Mouse (Mus musculus) stomach, embryonic 15.5 days (tissue): ENCODE measurements around the gene Gm49601. TPM values are rescaled to one million over a fixed set of nuclear protein-coding genes. Genes with fewer than 3 reads are reported as not detected.

ENCODE experiments used
- ATAC-seq: fragments of 200-750 bp; cut with Nextera tagmentation; 2 replicates; pipeline ENCODE4 v1.8.0; 2017; ENCODE audit warnings: low read depth, moderate number of reproducible peaks, moderate TSS enrichment; ENCODE audit not compliant: insufficient read depth, low FRiP score
- H3K27ac ChIP-seq: fragments of 300-500 bp; sonication (generic); 2 replicates; pipeline ENCODE4 v1.5.1; 2015; ENCODE audit warnings: mild to moderate bottlenecking, inconsistent platforms
- H3K27me3 ChIP-seq: fragments of 300-500 bp; sonication (generic); replicated peaks from 2 replicates; pipeline ENCODE4 v1.6.1; 2015; ENCODE audit warnings: inconsistent platforms
- H3K36me3 ChIP-seq: fragments of 300-500 bp; sonication (generic); 2 replicates; pipeline ENCODE4 v1.6.1; 2015; ENCODE audit warnings: inconsistent platforms
- H3K4me1 ChIP-seq: fragments of 300-500 bp; sonication (generic); 2 replicates; pipeline ENCODE4 v1.6.1; 2015; ENCODE audit warnings: inconsistent platforms
- H3K4me2 ChIP-seq: fragments of 300-500 bp; sonication (generic); 2 replicates; pipeline ENCODE4 v1.6.1; 2015; ENCODE audit warnings: mild to moderate bottlenecking, inconsistent platforms
- H3K4me3 ChIP-seq: fragments of 300-500 bp; sonication (generic); replicated peaks from 2 replicates; pipeline ENCODE4 v1.5.1; 2015; ENCODE audit warnings: inconsistent platforms
- H3K9ac ChIP-seq: fragments of 300-500 bp; sonication (generic); 2 replicates; pipeline ENCODE4 v1.6.1; 2015; ENCODE audit warnings: inconsistent platforms
- H3K9me3 ChIP-seq: fragments of 300-500 bp; sonication (generic); 2 replicates; pipeline ENCODE4 v1.6.1; 2016; ENCODE audit warnings: inconsistent platforms
- WGBS: fragments of 180-500 bp; shearing (Covaris S2); methylation state at CpG from one replicate; pipeline ENCODE4 v1.1.7; 2015; 5-methylcytosine and 5-hydroxymethylcytosine counted together
- polyA plus RNA-seq: library from polyadenylated mRNA; unstranded; fragments of >200 nt; fragmentation: Nextera tagmentation; extraction: Ambion mirVana; gene quantifications from 2 replicates; pipeline ENCODE4 v1.2.1, GENCODE M21; 2015

The Gm49601 gene
- polyA plus RNA-seq, 1 experiment from 2014 or later, result 3.4 TPM

- Histone ChIP-seq H3K27me3 (peaks cover 99% of the 10 kb centered on the region), H3K4me3 (0 out of 2 replicates have a peak overlapping the region, but pooled peaks have one; percentile 42), H3K4me1 (peaks cover 47% of the 10 kb centered on the region), H3K4me2 (peak overlapping the region; percentile 90), H3K9ac (no peak overlapping the region), H3K36me3 (no peaks in the 10 kb centered on the region), H3K9me3 (no peaks in the 10 kb centered on the region), H3K27ac (no peak overlapping the region)
- WGBS, result 54% methylated on average over 10 of the region's 10 CpGs
- no peak for ATAC-seq
Measured at GRCm38 (mm10) chr16:18584901-18585510, 41.2 kb downstream of the Gm49601 start.

DNA sequence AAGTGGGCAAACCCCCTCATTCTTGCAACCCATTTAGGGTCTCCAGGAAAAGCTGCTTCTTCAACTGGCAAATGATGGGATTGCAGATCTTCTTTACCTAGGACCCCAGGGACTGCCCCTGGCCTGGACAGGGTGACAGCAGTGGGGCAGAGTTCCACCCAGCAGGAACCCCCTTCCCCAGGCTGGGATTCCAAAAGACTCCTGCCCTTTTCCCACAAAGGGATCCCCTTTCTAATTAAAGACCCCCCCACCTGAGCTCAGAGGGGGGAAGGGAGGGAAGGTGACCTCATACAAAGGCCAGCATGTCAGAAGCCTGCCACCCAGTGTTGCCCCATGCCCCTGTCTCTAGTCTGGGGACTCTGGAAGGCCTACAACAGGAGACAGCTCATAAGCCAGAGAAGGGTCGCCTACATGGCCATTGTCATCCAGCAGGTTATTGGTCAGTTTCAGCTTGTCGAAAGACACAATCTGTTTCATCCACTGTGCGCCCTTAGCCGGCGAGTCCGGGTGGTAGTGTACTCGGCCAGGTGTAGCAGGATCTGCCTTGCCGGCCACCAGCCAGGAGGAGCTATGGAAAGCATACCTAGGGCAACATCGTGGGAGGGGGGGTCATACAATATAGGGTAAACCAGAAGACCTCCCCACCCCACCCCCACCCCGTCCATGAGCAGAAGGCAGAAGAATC lies 42.4 kb downstream of the Gm49601 start:
- Histone ChIP-seq H3K27me3 (peaks cover 93% of the 10 kb centered on the region), H3K4me3 (no peak overlapping the region), H3K9me3 (no peaks in the 10 kb centered on the region), H3K4me2 (no peak overlapping the region), H3K4me1 (peaks cover 45% of the 10 kb centered on the region), H3K27ac (no peak overlapping the region), H3K36me3 (no peaks in the 10 kb centered on the region), H3K9ac (no peak overlapping the region)
- WGBS, result 48% methylated on average over 10 of the region's 10 CpGs
- no peak for ATAC-seq

- WGBS, result 37% methylated on average over 10 of the region's 10 CpGs
- Histone ChIP-seq H3K4me3 (no peak overlapping the region), H3K27ac (no peak overlapping the region), H3K4me1 (peaks cover 39% of the 10 kb centered on the region), H3K36me3 (no peaks in the 10 kb centered on the region), H3K9ac (no peak overlapping the region), H3K27me3 (peaks cover 89% of the 10 kb centered on the region), H3K9me3 (no peaks in the 10 kb centered on the region), H3K4me2 (no peak overlapping the region)
- ATAC-seq, result no peak
Measured at GRCm38 (mm10) chr16:18583169-18583568, 43.1 kb downstream of the Gm49601 start.

GRCm38 (mm10) chr16:18582426-18583148 lies 43.6 kb downstream of the Gm49601 start:
- Histone ChIP-seq H3K4me3 (peak overlapping the region; percentile 38), H3K9ac (no peak overlapping the region), H3K4me2 (peak overlapping the region; percentile 62), H3K36me3 (no peaks in the 10 kb centered on the region), H3K9me3 (no peaks in the 10 kb centered on the region), H3K27ac (no peak overlapping the region), H3K27me3 (peaks cover 89% of the 10 kb centered on the region), H3K4me1 (peaks cover 34% of the 10 kb centered on the region)
- 4% methylated on average over 65 of the region's 67 CpGs for WGBS
- no peak for ATAC-seq

DNA sequence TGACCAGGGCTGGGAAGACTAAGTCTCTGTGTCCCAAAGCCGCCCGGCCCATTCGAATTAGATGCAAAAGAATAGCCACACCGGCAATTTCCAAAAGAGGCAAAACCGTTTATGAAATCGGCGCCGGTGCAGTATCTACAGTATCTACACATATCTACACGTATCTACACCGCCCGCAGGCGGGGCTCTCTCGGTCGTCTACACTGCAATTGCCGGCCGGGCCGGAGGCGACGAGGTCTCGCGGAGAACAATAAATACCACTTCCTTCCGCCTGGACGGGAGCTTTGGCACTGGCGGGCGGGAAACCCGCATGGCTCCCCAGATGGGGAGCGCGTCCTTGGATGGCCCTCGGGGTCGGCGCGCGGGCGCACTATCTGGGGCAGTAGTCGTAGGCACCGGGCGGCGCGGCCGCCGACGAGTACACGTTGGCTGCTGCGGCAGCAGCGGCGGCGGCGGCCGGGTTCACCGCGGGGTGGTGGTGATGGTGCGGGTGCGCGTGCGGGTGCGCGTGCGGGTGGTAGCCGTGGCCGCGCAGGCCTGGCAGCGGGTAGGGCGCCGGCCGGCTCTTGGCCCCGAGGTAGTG lies 44.5 kb downstream of the Gm49601 start:
- Histone ChIP-seq H3K27me3 (peaks cover 83% of the 10 kb centered on the region), H3K4me2 (peak overlapping the region; percentile 62), H3K9ac (no peak overlapping the region; the same call in 1 of the 2 replicates), H3K4me3 (peak overlapping the region; percentile 38), H3K9me3 (no peaks in the 10 kb centered on the region), H3K36me3 (no peaks in the 10 kb centered on the region), H3K27ac (no peak overlapping the region), H3K4me1 (peaks cover 29% of the 10 kb centered on the region)
- 2% methylated on average over 65 of the region's 66 CpGs for WGBS
- ATAC-seq, result no peak

GRCm38 (mm10) chr16:18581050-18581622 lies 45.1 kb downstream of the Gm49601 start:
- Histone ChIP-seq H3K4me2 (peak overlapping the region; percentile 62), H3K36me3 (no peaks in the 10 kb centered on the region), H3K4me1 (peaks cover 23% of the 10 kb centered on the region), H3K9me3 (no peaks in the 10 kb centered on the region), H3K27ac (no peak overlapping the region), H3K27me3 (peaks cover 78% of the 10 kb centered on the region), H3K4me3 (peak overlapping the region; percentile 38), H3K9ac (no peak overlapping the region)
- ATAC-seq, result no peak
- WGBS, result 12% methylated on average over 21 of the region's 21 CpGs

DNA sequence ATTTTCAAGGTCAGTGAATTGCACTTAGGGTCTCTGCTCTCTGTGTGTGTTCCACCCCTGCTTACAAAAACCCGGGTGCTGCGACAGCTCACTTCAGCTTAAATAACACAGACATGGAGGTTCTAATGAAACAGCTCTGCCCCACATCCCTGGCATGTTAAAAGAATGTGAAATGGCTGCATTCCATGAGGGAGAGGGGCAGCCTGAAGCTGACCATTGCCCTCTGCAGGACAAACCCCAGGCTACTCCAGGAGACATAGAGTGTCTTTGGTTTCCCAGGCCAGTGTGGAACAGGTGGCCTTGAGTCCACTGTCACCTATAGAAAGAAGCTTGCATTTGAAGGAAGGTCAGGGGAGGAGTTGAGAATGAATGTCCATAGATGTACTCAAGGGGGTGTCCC lies 45.8 kb downstream of the Gm49601 start:
- Histone ChIP-seq H3K4me2 (no peak overlapping the region), H3K4me1 (peaks cover 22% of the 10 kb centered on the region), H3K27me3 (peaks cover 70% of the 10 kb centered on the region), H3K9me3 (no peaks in the 10 kb centered on the region), H3K4me3 (no peak overlapping the region), H3K36me3 (no peaks in the 10 kb centered on the region), H3K9ac (no peak overlapping the region), H3K27ac (no peak overlapping the region)
- WGBS, result 27% methylated on average over 2 of the region's 2 CpGs
- no peak for ATAC-seq

- no peak overlapping the region for H3K27ac ChIP-seq
- H3K9ac ChIP-seq, result no peak overlapping the region
- 29% methylated on average over 5 of the region's 5 CpGs for WGBS
- no peaks in the 10 kb centered on the region for H3K36me3 ChIP-seq
- peaks cover 43% of the 10 kb centered on the region for H3K27me3 ChIP-seq
- no peak overlapping the region for H3K4me3 ChIP-seq
- H3K4me2 ChIP-seq, result no peak overlapping the region
- peaks cover 19% of the 10 kb centered on the region for H3K4me1 ChIP-seq
- no peaks in the 10 kb centered on the region for H3K9me3 ChIP-seq
- ATAC-seq, result no peak
Measured at GRCm38 (mm10) chr16:18577599-18578160, 48.5 kb downstream of the Gm49601 start.

DNA sequence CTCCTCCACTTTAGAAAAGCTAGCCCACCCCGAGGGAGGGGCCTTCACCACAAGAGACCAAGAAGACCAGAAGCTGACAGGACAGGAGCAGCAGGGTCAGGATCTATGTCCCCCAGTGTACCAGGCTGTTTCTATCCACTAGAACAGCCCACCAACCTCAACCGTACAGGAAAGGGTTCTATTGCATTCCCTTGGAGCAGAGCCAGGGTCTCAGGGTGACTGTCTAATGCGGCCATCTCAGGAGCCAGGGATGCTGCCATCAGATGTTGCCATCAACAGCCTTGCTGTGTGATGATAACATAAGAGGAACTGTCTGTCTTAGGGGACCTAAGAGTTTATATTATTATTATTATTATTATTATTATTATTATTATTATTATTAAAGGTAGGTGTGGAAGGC lies 49.2 kb downstream of the Gm49601 start:
- Histone ChIP-seq H3K27me3 (peaks cover 37% of the 10 kb centered on the region), H3K4me3 (no peak overlapping the region), H3K9ac (no peak overlapping the region), H3K4me1 (peaks cover 13% of the 10 kb centered on the region), H3K9me3 (no peaks in the 10 kb centered on the region), H3K4me2 (no peak overlapping the region), H3K27ac (no peak overlapping the region), H3K36me3 (no peaks in the 10 kb centered on the region)
- ATAC-seq, result no peak
- 31% methylated on average over 3 of the region's 3 CpGs for WGBS

DNA sequence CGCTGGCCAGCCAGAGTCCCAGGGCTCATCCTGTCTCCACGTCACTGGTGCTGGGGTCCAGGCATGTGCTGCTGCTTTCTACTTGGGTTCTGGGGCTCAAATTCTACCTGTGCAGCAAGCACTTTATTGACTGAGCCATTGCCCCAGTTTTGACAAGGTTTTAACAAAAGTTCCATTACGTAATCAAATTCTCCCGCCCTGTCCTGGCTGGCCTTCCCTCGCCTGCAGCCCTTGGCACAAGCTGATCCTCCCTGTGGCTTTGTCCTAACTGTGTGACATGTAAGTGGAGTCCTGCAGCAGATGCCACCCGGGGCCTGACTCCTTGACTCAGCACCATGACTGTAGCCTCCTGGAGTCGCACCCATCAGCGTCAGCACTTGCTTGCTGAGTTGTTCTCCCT lies 52.0 kb downstream of the Gm49601 start:
- 67% methylated on average over 8 of the region's 8 CpGs for WGBS
- peaks cover 10% of the 10 kb centered on the region for H3K27me3 ChIP-seq
- H3K4me3 ChIP-seq, result no peak overlapping the region
- no peaks in the 10 kb centered on the region for H3K36me3 ChIP-seq
- no peaks in the 10 kb centered on the region for H3K9me3 ChIP-seq
- H3K9ac ChIP-seq, result no peak overlapping the region
- H3K4me2 ChIP-seq, result no peak overlapping the region
- no peak for ATAC-seq
- no peaks in the 10 kb centered on the region for H3K4me1 ChIP-seq
- H3K27ac ChIP-seq, result no peak overlapping the region
